Mouse (Mus musculus): ENCODE data around the gene Dtwd1. TPM values are rescaled to one million over a fixed set of nuclear protein-coding genes. Genes with fewer than 3 reads are reported as not detected.

Gene Dtwd1
- polyA plus RNA-seq (2012; rRNA removed): 10.0 and 10.5 TPM in 2 replicates

GRCm38 (mm10) chr2:126151855-126152571 is at the start of gene Dtwd1, which contains the start of gene Fam227b:
TSS of gene Dtwd1 (plus strand) at chr2:126152141.
TSS of gene Fam227b (minus strand) at chr2:126152004.

GRCm38 (mm10) chr2:126214800-126215199 is 62.9 kb downstream of the Dtwd1 start, which contains the start of gene Gm17555:
TSS of gene Gm17555 (plus strand) at chr2:126215100.

Other genes with a start within 250 kb of the Dtwd1 start
- gene Fgf7, start 117.5 kb upstream of the Dtwd1 start, polyA plus RNA-seq (2012; rRNA removed): 0.02 and 0.15 TPM in 2 replicates
- not detected in 2 replicates for gene Fam227b, start 137 bp upstream of the Dtwd1 start, polyA plus RNA-seq (2012; rRNA removed)
- not detected in 2 replicates for gene Gm17555, start 63.0 kb downstream of the Dtwd1 start, polyA plus RNA-seq (2012; rRNA removed)

Measured in liver, embryonic 18 days (tissue).